Mouse (Mus musculus) brain, embryonic 14.5 days (tissue): ENCODE data around the gene Oaz1. TPM values are rescaled to one million over a fixed set of nuclear protein-coding genes. Genes with fewer than 3 reads are reported as not detected.

Source experiments
- DNase-seq: peaks from one replicate; pipeline ENCODE4 v3.0.0-alpha.2; 2011; ENCODE audit warnings: low read depth
- CTCF ChIP-seq: fragments of 200-500 bp; IDR thresholded peaks from 2 replicates; pipeline ENCODE4 v1.5.1; 2012; ENCODE audit warnings: inconsistent platforms, mild to moderate bottlenecking, moderate library complexity, borderline replicate concordance; ENCODE audit not compliant: insufficient read depth, insufficient read length; ENCODE audit errors: extremely low read depth
- POLR2A ChIP-seq: fragments of 200-500 bp; IDR thresholded peaks from 2 replicates; pipeline ENCODE4 v1.6.1; 2012; ENCODE audit warnings: mild to moderate bottlenecking, inconsistent platforms, borderline replicate concordance; ENCODE audit not compliant: poor library complexity, insufficient read depth, insufficient read length, severe bottlenecking; ENCODE audit errors: extremely low read depth
- polyA plus RNA-seq: library from polyadenylated mRNA; depleted of rRNA; stranded (reverse); fragments of >200 nt; gene quantifications from 2 replicates; pipeline ENCODE4 v1.2.3, GENCODE M21; 2012

The Oaz1 gene
- polyA plus RNA-seq, 1 experiment = 685 TPM

DNA sequence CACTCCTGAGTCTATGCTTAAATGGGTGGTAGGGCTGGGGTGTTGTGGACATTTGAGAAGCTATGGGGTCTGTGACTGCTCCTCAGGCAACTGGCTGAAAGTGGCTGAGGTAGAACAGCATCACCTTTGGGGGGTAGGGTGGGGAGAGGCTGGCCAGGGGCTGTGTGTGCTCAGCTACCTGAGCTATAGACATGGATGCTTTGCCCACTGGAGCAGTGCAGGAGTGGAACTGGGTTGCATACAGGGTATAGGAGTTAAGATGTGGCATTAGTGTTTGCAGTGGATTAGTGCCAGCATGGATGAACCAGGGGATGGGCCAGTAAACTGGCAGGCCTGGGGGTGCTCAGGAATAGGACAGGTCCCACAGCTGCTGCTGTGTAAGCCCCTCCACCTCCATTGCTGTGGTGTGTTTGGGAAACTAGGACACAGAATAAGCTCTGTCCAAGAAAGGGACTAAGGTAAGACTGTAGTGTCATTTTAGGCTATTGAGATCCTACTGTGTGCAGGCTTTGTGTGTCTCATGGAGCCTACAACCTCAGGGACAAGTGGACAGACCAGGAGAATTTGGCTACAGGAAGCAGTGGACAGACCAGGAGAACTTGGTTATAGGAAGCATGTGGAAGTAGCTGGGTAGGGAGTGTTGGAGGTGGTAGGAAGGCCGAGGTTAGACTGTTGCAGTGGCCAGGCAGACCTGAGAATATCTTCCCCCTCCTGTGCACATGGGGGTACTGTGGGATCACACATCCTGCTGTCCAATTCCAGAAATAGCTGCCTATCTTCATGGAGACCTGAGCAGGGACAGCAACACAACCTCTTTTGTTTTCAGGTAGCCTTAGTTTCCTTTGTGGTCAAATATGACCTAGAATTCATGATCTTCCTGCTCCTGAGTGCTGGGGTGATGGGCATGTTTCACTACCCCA, 3.2 kb downstream of the Oaz1 start:
- no peak for DNase-seq

GRCm38 (mm10) chr10:80831136-80831535, 4.7 kb downstream of the Oaz1 start:
- peak; percentile 71 for DNase-seq
- no peak for TF ChIP-seq POLR2A
- TF ChIP-seq CTCF = no peak

More for the DNA sequence above, 3.2 kb downstream of the Oaz1 start:
- TF ChIP-seq POLR2A (no peak), CTCF (no peak)

GRCm38 (mm10) chr10:80832818-80833217, 6.4 kb downstream of the Oaz1 start:
- no peak for DNase-seq
- no peak for TF ChIP-seq CTCF
- TF ChIP-seq POLR2A = no peak

- TF ChIP-seq CTCF (no peak), POLR2A (no peak)
Measured at GRCm38 (mm10) chr10:80835617-80836016, 9.2 kb downstream of the Oaz1 start.

GRCm38 (mm10) chr10:80836949-80837379, 10.5 kb downstream of the Oaz1 start:
- TF ChIP-seq POLR2A (no peak), CTCF (no peak)
- peak; percentile 38 for DNase-seq

More at GRCm38 (mm10) chr10:80835617-80836016, 9.2 kb downstream of the Oaz1 start:
- DNase-seq = peak; percentile 23

DNA sequence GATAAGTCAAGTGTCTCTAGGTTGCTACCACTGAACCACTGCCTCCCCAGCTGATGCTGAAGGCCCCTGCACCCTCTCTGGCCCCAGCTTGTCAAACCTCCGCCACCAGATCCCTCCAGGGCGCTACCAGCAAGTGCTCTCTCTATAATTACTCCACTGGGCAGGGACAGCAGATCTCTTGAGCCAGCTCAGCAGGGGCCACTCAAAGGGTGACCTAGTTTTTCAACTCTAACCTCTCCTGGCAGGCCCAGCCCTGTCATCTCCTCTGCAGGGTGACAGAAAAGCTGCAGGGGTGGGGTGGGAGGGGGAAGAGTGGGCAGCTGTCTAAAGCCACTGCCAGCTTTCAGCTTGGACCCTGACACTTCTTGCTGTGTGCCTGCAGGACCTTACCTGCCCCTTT, 11.4 kb downstream of the Oaz1 start:
- no peak for DNase-seq
- TF ChIP-seq POLR2A (no peak), CTCF (no peak)

- TF ChIP-seq POLR2A = no peak
- TF ChIP-seq CTCF = no peak
Measured at GRCm38 (mm10) chr10:80838346-80838912, 12.0 kb downstream of the Oaz1 start.

DNA sequence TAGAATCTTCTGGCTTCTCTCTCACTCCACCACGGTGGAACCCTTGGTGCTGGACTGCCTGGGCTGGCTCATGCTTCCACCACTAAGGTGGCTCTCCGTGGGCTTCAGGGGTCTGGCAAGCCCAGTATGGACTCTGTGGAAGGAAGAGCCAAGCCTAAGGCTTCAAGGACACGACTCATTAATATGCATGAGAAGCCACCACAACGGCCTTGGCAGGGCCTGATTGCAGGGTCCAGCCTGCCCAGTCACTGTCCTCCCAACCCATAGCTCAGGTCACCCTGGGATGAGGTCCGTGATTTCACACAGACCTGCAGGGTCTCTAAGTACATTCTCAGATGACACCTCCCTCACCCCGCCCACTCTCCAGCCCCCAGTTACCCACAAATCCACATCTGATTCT, 13.4 kb downstream of the Oaz1 start:
- TF ChIP-seq POLR2A (no peak), CTCF (no peak)
- DNase-seq = no peak

More at GRCm38 (mm10) chr10:80838346-80838912, 12.0 kb downstream of the Oaz1 start:
- no peak for DNase-seq

DNA sequence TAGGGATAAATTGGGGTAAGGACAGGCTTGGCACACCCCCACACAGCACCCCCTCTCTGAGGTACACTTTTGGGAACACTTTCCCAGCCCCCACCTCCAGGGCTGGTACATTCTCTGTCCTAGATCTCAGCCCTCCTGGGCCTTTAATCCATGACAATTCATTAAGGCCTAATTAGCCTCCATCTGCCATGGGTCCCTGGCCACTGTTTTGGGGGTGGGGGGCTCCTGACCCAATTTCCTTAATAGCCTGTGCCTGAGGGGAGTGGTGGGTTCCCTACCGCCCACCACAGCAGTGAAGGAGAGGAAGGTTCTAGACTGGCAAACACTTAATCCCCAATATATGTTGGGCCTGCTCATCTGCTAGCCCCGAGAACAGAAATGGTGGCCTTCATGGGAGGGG, 15.2 kb downstream of the Oaz1 start:
- no peak for DNase-seq

GRCm38 (mm10) chr10:80842334-80842733, 15.9 kb downstream of the Oaz1 start:
- TF ChIP-seq CTCF = no peak
- TF ChIP-seq POLR2A = no peak
- DNase-seq = no peak

More for the DNA sequence above, 15.2 kb downstream of the Oaz1 start:
- TF ChIP-seq CTCF (no peak), POLR2A (no peak)

GRCm38 (mm10) chr10:80843087-80843930, 16.9 kb downstream of the Oaz1 start:
- TF ChIP-seq POLR2A = no peak
- TF ChIP-seq CTCF = no peak
- no peak for DNase-seq

- TF ChIP-seq CTCF (no peak), POLR2A (no peak)
- DNase-seq = peak; percentile 58
Measured at GRCm38 (mm10) chr10:80843931-80844547, 17.6 kb downstream of the Oaz1 start, which contains the start of gene Lingo3. Gene Lingo3, minus strand, starts transcription at chr10:80844039.
